Mouse (Mus musculus) megakaryocyte, embryonic 14.5 days (primary cell): Measurements from ENCODE around the gene Plppr3. TPM values are rescaled to one million over a fixed set of nuclear protein-coding genes. Genes with fewer than 3 reads are reported as not detected.

Source experiments
- H3K27me3 ChIP-seq: replicated peaks from 2 replicates; pipeline ENCODE3; 2012; ENCODE audit warnings: inconsistent platforms
- H3K36me3 ChIP-seq: replicated peaks from 2 replicates; pipeline ENCODE3; 2012; ENCODE audit warnings: low read length, inconsistent platforms, mixed read lengths
- H3K4me1 ChIP-seq: 2 replicates; pipeline ENCODE4 v1.6.1; 2012; ENCODE audit warnings: inconsistent platforms
- H3K4me3 ChIP-seq: replicated peaks from 2 replicates; pipeline ENCODE3; 2012; ENCODE audit warnings: moderate library complexity, mild to moderate bottlenecking, inconsistent platforms
- H3K9me3 ChIP-seq: 2 replicates; pipeline ENCODE4 v1.6.1; 2012; ENCODE audit warnings: inconsistent platforms
- FLI1 ChIP-seq: IDR thresholded peaks from 2 replicates; pipeline ENCODE4 v1.6.1; 2012; ENCODE audit warnings: low read length, inconsistent platforms, mixed read lengths
- GATA1 ChIP-seq: IDR thresholded peaks from 3 replicates; pipeline ENCODE4 v1.6.1; 2012; ENCODE audit warnings: mixed read lengths, low read length, inconsistent platforms, borderline replicate concordance
- polyA plus RNA-seq: library from polyadenylated mRNA; stranded (reverse); fragments of >175 nt; gene quantifications from 2 replicates; pipeline ENCODE4 v1.2.3, GENCODE M21; 2012; ENCODE audit warnings: low replicate concordance; ENCODE audit not compliant: insufficient read depth

Gene Plppr3
- polyA plus RNA-seq = 0.80 and 16.9 TPM in 2 replicates

- no peaks in the 10 kb centered on the region for H3K36me3 ChIP-seq
- H3K27me3 ChIP-seq = peaks cover 30% of the 10 kb centered on the region
- peaks cover 58% of the 10 kb centered on the region for H3K4me1 ChIP-seq
- 0 out of 2 replicates have a peak, but pooled peaks cover 3% of the 10 kb centered on the region for H3K9me3 ChIP-seq
- peak within 1 kb of the TSS; percentile 93 for H3K4me3 ChIP-seq
- TF ChIP-seq GATA1 (no peak), FLI1 (no peak)
Observed at GRCm38 (mm10) chr10:79874290-79874862, at the start of gene Plppr3, which contains the start of gene Prtn3. Gene Plppr3 (minus strand): TSS chr10:79874634. Gene Prtn3 (plus strand): TSS chr10:79874476.

- Histone ChIP-seq H3K36me3 (peaks cover 19% of the 10 kb centered on the region), H3K4me3 (peak overlapping the region; percentile 35), H3K4me1 (peaks cover 90% of the 10 kb centered on the region), H3K27me3 (peaks cover 19% of the 10 kb centered on the region), H3K9me3 (0 out of 2 replicates have a peak, but pooled peaks cover 6% of the 10 kb centered on the region)
- no peak for TF ChIP-seq GATA1
- TF ChIP-seq FLI1 = no peak
Observed at GRCm38 (mm10) chr10:79921572-79921971, 47.1 kb upstream of the Plppr3 start.

GRCm38 (mm10) chr10:79920958-79921535 is 46.6 kb upstream of the Plppr3 start, which contains the start of gene R3hdm4:
Gene R3hdm4 (minus strand): TSS chr10:79921208.
- Histone ChIP-seq H3K9me3 (0 out of 2 replicates have a peak, but pooled peaks cover 6% of the 10 kb centered on the region), H3K4me3 (peak within 1 kb of the TSS; percentile 35), H3K27me3 (peaks cover 19% of the 10 kb centered on the region), H3K36me3 (peaks cover 19% of the 10 kb centered on the region), H3K4me1 (peaks cover 85% of the 10 kb centered on the region)
- TF ChIP-seq FLI1 (no peak), GATA1 (no peak)

GRCm38 (mm10) chr10:79920056-79920890 is 45.8 kb upstream of the Plppr3 start:
- Histone ChIP-seq H3K4me1 (peaks cover 83% of the 10 kb centered on the region), H3K4me3 (peak overlapping the region; percentile 30), H3K9me3 (0 out of 2 replicates have a peak, but pooled peaks cover 6% of the 10 kb centered on the region), H3K36me3 (peaks cover 21% of the 10 kb centered on the region), H3K27me3 (peaks cover 19% of the 10 kb centered on the region)
- TF ChIP-seq GATA1 (no peak), FLI1 (no peak)

- Histone ChIP-seq H3K4me3 (peak overlapping the region; percentile 46), H3K27me3 (peaks cover 19% of the 10 kb centered on the region), H3K36me3 (peaks cover 22% of the 10 kb centered on the region), H3K9me3 (0 out of 2 replicates have a peak, but pooled peaks cover 6% of the 10 kb centered on the region), H3K4me1 (peaks cover 86% of the 10 kb centered on the region)
- TF ChIP-seq FLI1 = no peak
- no peak for TF ChIP-seq GATA1
Observed at GRCm38 (mm10) chr10:79919251-79919849, 44.9 kb upstream of the Plppr3 start.

GRCm38 (mm10) chr10:79918231-79919078 is 44.0 kb upstream of the Plppr3 start:
- H3K4me3 ChIP-seq = peak overlapping the region; percentile 80
- no peak for TF ChIP-seq GATA1
- TF ChIP-seq FLI1 = no peak
- H3K9me3 ChIP-seq = 0 out of 2 replicates have a peak, but pooled peaks cover 6% of the 10 kb centered on the region
- peaks cover 87% of the 10 kb centered on the region for H3K4me1 ChIP-seq
- H3K36me3 ChIP-seq = peaks cover 30% of the 10 kb centered on the region
- peaks cover 19% of the 10 kb centered on the region for H3K27me3 ChIP-seq

- Histone ChIP-seq H3K36me3 (peaks cover 35% of the 10 kb centered on the region), H3K27me3 (peaks cover 19% of the 10 kb centered on the region), H3K4me3 (peak overlapping the region; percentile 98), H3K4me1 (peaks cover 87% of the 10 kb centered on the region), H3K9me3 (0 out of 2 replicates have a peak, but pooled peaks cover 6% of the 10 kb centered on the region)
- TF ChIP-seq GATA1 = no peak
- TF ChIP-seq FLI1 = no peak
Observed at GRCm38 (mm10) chr10:79917532-79918100, 43.2 kb upstream of the Plppr3 start.

- Histone ChIP-seq H3K4me1 (peaks cover 89% of the 10 kb centered on the region), H3K36me3 (peaks cover 35% of the 10 kb centered on the region)
Observed at GRCm38 (mm10) chr10:79916808-79917531, 42.5 kb upstream of the Plppr3 start, which contains the start of gene Kiss1r. Gene Kiss1r (plus strand): TSS chr10:79916971.

More at GRCm38 (mm10) chr10:79916808-79917531, 42.5 kb upstream of the Plppr3 start, which contains the start of gene Kiss1r:
- TF ChIP-seq GATA1 (no peak), FLI1 (no peak)
- H3K4me3 ChIP-seq = peak within 1 kb of the TSS; percentile 98
- peaks cover 19% of the 10 kb centered on the region for H3K27me3 ChIP-seq
- H3K9me3 ChIP-seq = 0 out of 2 replicates have a peak, but pooled peaks cover 6% of the 10 kb centered on the region
